Mouse (Mus musculus) cortical plate, adult 2 months (tissue): Measurements from ENCODE around the gene Rps26.

ENCODE experiments used
- CTCF ChIP-seq: fragments of 200-500 bp; IDR thresholded peaks from 2 replicates; pipeline ENCODE4 v1.5.1; 2011; ENCODE audit warnings: mild to moderate bottlenecking, control low read depth, low read length; ENCODE audit not compliant: insufficient read depth; ENCODE audit errors: extremely low read depth
- POLR2A ChIP-seq: fragments of 200-500 bp; IDR thresholded peaks from 2 replicates; pipeline ENCODE4 v1.6.1; 2011; ENCODE audit warnings: mild to moderate bottlenecking, low read length, control low read depth; ENCODE audit not compliant: insufficient read depth; ENCODE audit errors: extremely low read depth

DNA sequence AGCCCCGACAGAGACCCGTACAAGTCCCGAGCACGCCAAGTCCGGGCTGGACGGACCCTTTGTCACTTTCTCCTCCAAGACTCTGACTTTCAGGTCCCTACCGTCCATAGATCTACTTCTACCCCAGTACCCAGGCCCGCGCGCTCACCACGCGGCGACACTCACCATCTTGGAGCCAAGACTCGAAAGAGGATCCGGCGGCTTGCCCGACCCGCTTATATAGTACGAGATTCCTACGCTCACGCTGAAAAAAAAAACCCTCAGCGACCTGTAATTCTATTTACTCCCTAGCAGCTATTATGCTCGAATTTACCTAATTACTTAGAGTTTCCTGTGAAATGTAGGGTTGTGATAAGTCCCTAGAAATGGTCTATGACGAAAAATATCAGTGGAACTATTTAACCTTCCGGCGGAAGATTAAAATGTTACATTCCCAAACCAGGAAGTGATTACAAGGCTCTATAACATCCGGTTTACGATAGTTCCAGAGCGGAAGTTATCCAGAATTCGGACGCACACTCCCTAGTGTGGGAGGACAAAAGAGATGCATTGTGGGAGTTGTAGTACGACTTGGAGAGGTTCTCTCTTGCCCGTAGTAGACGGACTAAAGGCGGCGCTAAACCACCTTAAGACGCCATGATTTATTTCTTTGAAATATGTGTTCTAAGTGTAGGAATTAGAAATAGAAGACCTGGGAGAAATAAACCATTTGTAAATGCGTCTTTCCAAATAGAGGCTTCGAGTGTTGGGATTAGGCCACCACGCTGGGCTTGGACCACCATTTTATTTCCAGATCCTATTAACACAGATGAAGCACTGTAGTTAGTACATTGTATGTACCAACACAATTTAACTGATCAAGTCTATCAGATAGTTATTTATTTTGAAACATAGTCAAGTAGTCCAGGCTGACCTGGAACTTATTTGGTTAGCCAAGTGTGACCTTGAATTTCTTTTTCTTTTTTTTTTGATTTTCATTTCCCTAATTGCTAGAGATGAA, at the start of gene Rps26:
- TF ChIP-seq POLR2A (peak; percentile 98), CTCF (peak; percentile 44; the same call in 1 of the 2 replicates)
